Mouse (Mus musculus) G1E (cell line): Measurements from ENCODE around the gene Zfp12. TPM values are rescaled to one million over a fixed set of nuclear protein-coding genes. Genes with fewer than 3 reads are reported as not detected.

Source experiments
- ATAC-seq: 2 replicates; pipeline ENCODE4 v1.8.0; 2016; ENCODE audit warnings: mild to moderate bottlenecking; ENCODE audit not compliant: insufficient number of reproducible peaks, poor library complexity, low FRiP score, severe bottlenecking; ENCODE audit errors: extremely low read depth
- DNase-seq: peaks from one replicate; pipeline ENCODE4 v3.0.0; 2012; ENCODE audit warnings: low spot score
- H3K27me3 ChIP-seq: 2 replicates; pipeline ENCODE4 v1.6.1; 2012; ENCODE audit warnings: mild to moderate bottlenecking, low read length, inconsistent platforms; ENCODE audit not compliant: insufficient read depth
- H3K36me3 ChIP-seq: replicated peaks from 2 replicates; pipeline ENCODE3; 2012; ENCODE audit warnings: mild to moderate bottlenecking, inconsistent platforms
- H3K4me1 ChIP-seq: 2 replicates; pipeline ENCODE4 v1.6.1; 2012; ENCODE audit warnings: low read depth, low read length, inconsistent platforms, mixed read lengths; ENCODE audit not compliant: insufficient read depth
- H3K4me3 ChIP-seq: 2 replicates; pipeline ENCODE4 v1.5.1; 2012; ENCODE audit warnings: low read depth, mild to moderate bottlenecking, inconsistent platforms, low read length, moderate library complexity, mixed read lengths
- H3K9me3 ChIP-seq: replicated peaks from 2 replicates; pipeline ENCODE4 v1.6.1; 2012; ENCODE audit warnings: inconsistent platforms
- CTCF ChIP-seq: IDR thresholded peaks from 2 replicates; pipeline ENCODE4 v1.5.1; 2012; ENCODE audit warnings: low read depth, low read length, inconsistent platforms, mixed read lengths
- GATA1 ChIP-seq: IDR thresholded peaks from 2 replicates; pipeline ENCODE4 v1.6.1; 2012; ENCODE audit warnings: borderline replicate concordance, low read length, inconsistent platforms, mixed read lengths
- GATA2 ChIP-seq: IDR thresholded peaks from 2 replicates; pipeline ENCODE4 v1.6.1; 2012; ENCODE audit warnings: low read depth, low read length, inconsistent platforms, borderline replicate concordance
- POLR2AphosphoS5 ChIP-seq: IDR thresholded peaks from 2 replicates; pipeline ENCODE4 v1.6.1; 2012; ENCODE audit warnings: low read depth, low read length, inconsistent platforms; ENCODE audit not compliant: insufficient replicate concordance
- TAL1 ChIP-seq: conservative IDR thresholded peaks from 2 replicates; pipeline ENCODE4 v1.6.1; 2012; ENCODE audit warnings: low read depth, low read length, inconsistent platforms, mixed read lengths
- polyA plus RNA-seq: library from polyadenylated mRNA; stranded (reverse); fragments of >175 nt; gene quantifications from 2 replicates; pipeline ENCODE4 v1.2.3, GENCODE M21; 2012
- total RNA-seq, 2 experiments: library from RNA; stranded (forward) in 1 of 2; stranded (reverse) in 1 of 2; fragments of 200-1000 nt in 1 of 2; fragments of >200 nt in 1 of 2; fragmentation: Nextera tagmentation in 1 of 2; gene quantifications; 2 replicates each; pipeline ENCODE4 v1.2.3; 2014 to 2017

The Zfp12 gene
- total and polyA plus RNA-seq, 3 experiments, result 4.2 to 22.3 (median 21.4) TPM

DNA sequence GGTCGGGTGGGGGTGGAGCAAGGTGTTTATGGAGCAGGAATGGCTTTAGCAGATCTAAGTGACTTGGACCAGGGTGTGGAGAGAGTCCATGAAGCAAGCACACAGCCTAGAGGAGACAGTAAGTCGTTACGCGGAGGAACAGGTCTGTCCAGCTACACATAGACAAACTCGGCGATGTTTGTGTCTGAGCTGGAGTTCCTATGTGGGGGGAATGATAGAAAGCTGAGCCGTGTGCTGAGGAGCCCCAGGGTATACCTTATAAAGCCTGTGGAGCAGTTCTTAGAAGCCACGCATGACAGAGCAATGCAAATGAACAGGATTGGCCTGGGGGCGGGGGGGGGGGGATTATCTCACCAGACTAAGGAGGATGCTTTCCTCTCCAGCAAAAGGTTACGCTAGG is 44.3 kb downstream of the Zfp12 start:
- DNase-seq (no peak), ATAC-seq (no peak)
- TF ChIP-seq TAL1 (no peak), CTCF (no peak), GATA2 (no peak), POLR2AphosphoS5 (no peak)
- peaks cover 17% of the 10 kb centered on the region for H3K4me1 ChIP-seq
- no peak overlapping the region for H3K4me3 ChIP-seq
- peaks cover 68% of the 10 kb centered on the region for H3K27me3 ChIP-seq
- no peaks in the 10 kb centered on the region for H3K9me3 ChIP-seq
- no peaks in the 10 kb centered on the region for H3K36me3 ChIP-seq

GRCm38 (mm10) chr5:143284762-143285161 is 49.8 kb downstream of the Zfp12 start:
- H3K4me1 ChIP-seq, result no peaks in the 10 kb centered on the region; the same call in 1 of the 2 replicates
- no peak overlapping the region for H3K4me3 ChIP-seq
- DNase-seq (no peak), ATAC-seq (no peak; the same call in 1 of the 2 replicates)
- H3K27me3 ChIP-seq, result peaks cover 56% of the 10 kb centered on the region
- H3K36me3 ChIP-seq, result peaks cover 4% of the 10 kb centered on the region
- TF ChIP-seq TAL1, result no peak
- TF ChIP-seq POLR2AphosphoS5, result no peak
- no peak for TF ChIP-seq GATA2
- H3K9me3 ChIP-seq, result peaks cover 5% of the 10 kb centered on the region; the same call in 1 of the 2 replicates

GRCm38 (mm10) chr5:143287774-143288328 is 52.9 kb downstream of the Zfp12 start:
- peaks cover 9% of the 10 kb centered on the region for H3K9me3 ChIP-seq
- no peak for ATAC-seq
- DNase-seq, result no peak
- no peak overlapping the region for H3K4me3 ChIP-seq
- peaks cover 38% of the 10 kb centered on the region for H3K27me3 ChIP-seq
- H3K4me1 ChIP-seq, result no peaks in the 10 kb centered on the region; the same call in 1 of the 2 replicates
- H3K36me3 ChIP-seq, result peaks cover 6% of the 10 kb centered on the region
- TF ChIP-seq POLR2AphosphoS5, result no peak
- no peak for TF ChIP-seq TAL1
- no peak for TF ChIP-seq GATA1
- no peak for TF ChIP-seq CTCF
- no peak for TF ChIP-seq GATA2

GRCm38 (mm10) chr5:143288378-143288911 is 53.5 kb downstream of the Zfp12 start:
- TF ChIP-seq CTCF (no peak), TAL1 (no peak), GATA2 (no peak), GATA1 (no peak), POLR2AphosphoS5 (no peak)
- DNase-seq (no peak), ATAC-seq (no peak)
- H3K4me1 ChIP-seq, result no peaks in the 10 kb centered on the region; the same call in 1 of the 2 replicates
- H3K9me3 ChIP-seq, result peaks cover 13% of the 10 kb centered on the region
- H3K4me3 ChIP-seq, result no peak overlapping the region
- peaks cover 35% of the 10 kb centered on the region for H3K27me3 ChIP-seq
- peaks cover 7% of the 10 kb centered on the region for H3K36me3 ChIP-seq

GRCm38 (mm10) chr5:143289299-143289698 is 54.3 kb downstream of the Zfp12 start:
- Histone ChIP-seq H3K4me1 (no peaks in the 10 kb centered on the region; the same call in 1 of the 2 replicates), H3K4me3 (no peak overlapping the region), H3K27me3 (peaks cover 30% of the 10 kb centered on the region; the same call in 1 of the 2 replicates), H3K36me3 (peaks cover 10% of the 10 kb centered on the region), H3K9me3 (peaks cover 16% of the 10 kb centered on the region)
- DNase-seq (no peak), ATAC-seq (no peak)
- no peak for TF ChIP-seq GATA2
- no peak for TF ChIP-seq TAL1
- no peak for TF ChIP-seq GATA1
- TF ChIP-seq POLR2AphosphoS5, result no peak
- TF ChIP-seq CTCF, result no peak

- TF ChIP-seq GATA2 (no peak), POLR2AphosphoS5 (no peak), GATA1 (no peak), CTCF (no peak), TAL1 (no peak)
- Histone ChIP-seq H3K9me3 (peaks cover 13% of the 10 kb centered on the region), H3K4me1 (no peaks in the 10 kb centered on the region; the same call in 1 of the 2 replicates), H3K36me3 (peaks cover 34% of the 10 kb centered on the region), H3K4me3 (no peak overlapping the region), H3K27me3 (peaks cover 20% of the 10 kb centered on the region; the same call in 1 of the 2 replicates)
- DNase-seq, result no peak
- ATAC-seq, result no peak
Measured at GRCm38 (mm10) chr5:143292879-143293278, 57.9 kb downstream of the Zfp12 start.
